Comparison of ENCODE assay signal across 11 mouse cellular contexts in the genomic region with DNA sequence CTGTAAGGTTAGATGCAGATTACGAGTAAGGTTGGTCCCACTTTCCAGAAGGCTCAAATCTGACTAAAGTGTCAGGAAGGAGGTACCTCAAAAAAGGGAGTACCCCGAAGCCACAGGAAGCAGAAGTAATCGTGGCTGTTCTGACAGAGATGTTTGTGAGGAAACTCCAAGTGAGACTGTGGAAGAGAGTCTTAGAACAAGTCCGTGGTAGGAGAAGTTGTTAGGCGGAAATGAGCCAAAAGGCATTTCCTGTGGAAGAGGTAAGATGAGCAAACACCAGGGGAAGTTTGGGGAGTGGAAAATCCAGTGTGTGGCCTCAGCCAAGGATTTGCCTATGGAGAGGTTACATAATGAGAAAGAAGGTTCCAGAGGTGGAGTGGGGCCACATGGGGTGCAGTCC.
"Had no signal": no experiment of that assay in that cellular context is flagged by ENCODE, and none has a peak within 500 bp of the region (broad histone marks: within the 10 kb centered on the region; RNA-seq: fewer than 3 reads in every experiment).

No protein-coding gene starts in this region.

- DNase-seq: kidney, adult 8-10 months; kidney, postnatal 14 days; kidney, postnatal 4 days; left cerebral cortex, postnatal 4 days; lung, adult 18-20 months; lung, postnatal 10 days; lung, postnatal 4 days; thymus, adult 18-20 months; thymus, postnatal 36 days had no signal

- ATAC-seq: midbrain, embryonic 13.5 days; midbrain, embryonic 16.5 days had no signal
